ENCODE assay signal across 11 mouse cellular contexts in genomic region chr12:16900625-16901222, GRCm38 (mm10). TPM values are rescaled to one million over a fixed set of nuclear protein-coding genes. Genes with fewer than 3 reads are reported as not detected.
DNase-seq lines count a peak whose midpoint lies in the region; ATAC-seq lines count a peak whose summit lies in the region.
"Had no signal": no experiment of that assay in that cellular context is flagged by ENCODE, and none has a peak within 500 bp of the region (broad histone marks: within the 10 kb centered on the region; RNA-seq: fewer than 3 reads in every experiment).

No protein-coding gene starts in this region.

- peak overlapping the region; percentile 15; the same call in 1 of the 2 replicates for H3K4me2 ChIP-seq in heart, embryonic 16.5 days (ENCODE audit: low read depth, low read length)
- H3K4me2 ChIP-seq: neural tube, embryonic 13.5 days had no signal

- DNase-seq in heart, postnatal 36 days, result no peak
- peak; percentile 27 for DNase-seq in ES-CJ7 (ENCODE audit: low read depth, low spot score)
- peak; percentile 16 for DNase-seq in splenic B cell, adult 2 months (ENCODE audit: low read depth, low spot score)
- DNase-seq in layer of hippocampus, postnatal 36 days, result no peak
- no peak for DNase-seq in lung, postnatal 4 days
- DNase-seq: layer of hippocampus, adult 9-11 months; right cerebral cortex, postnatal 25 days; thymus, postnatal 14 days had no signal

- no peaks in the 10 kb centered on the region for H3K36me3 ChIP-seq in heart, embryonic 16.5 days (ENCODE audit: control insufficient read depth, insufficient read depth)
- no peaks in the 10 kb centered on the region for H3K36me3 ChIP-seq in splenic B cell, adult 2 months (ENCODE audit: control insufficient read depth, insufficient read depth, low read length, poor library complexity, severe bottlenecking)
- H3K36me3 ChIP-seq: neural tube, embryonic 13.5 days had no signal

- H3K4me1 ChIP-seq in heart, embryonic 16.5 days (ENCODE audit: control insufficient read depth, insufficient read depth, low read length), result peaks cover 24% of the 10 kb centered on the region

- intact Hi-C loops in heart, postnatal 36 days (cut with DNase I), result no loop called here

- no peak overlapping the region for H3K9ac ChIP-seq in heart, embryonic 16.5 days (ENCODE audit: low read length)
- H3K9ac ChIP-seq: neural tube, embryonic 13.5 days had no signal

- H3K9me3 ChIP-seq in heart, embryonic 16.5 days (replicated peaks; ENCODE audit: control insufficient read depth, low read length), result no peaks in the 10 kb centered on the region
- H3K9me3 ChIP-seq: neural tube, embryonic 13.5 days had no signal

- ATAC-seq in heart, embryonic 16.5 days (replicated peaks; ENCODE audit: extremely low read depth, insufficient read depth, low FRiP score), result no peak
- ATAC-seq in granulocyte monocyte progenitor cell, adult 5-6 weeks (replicated peaks; ENCODE audit: poor library complexity, severe bottlenecking), result peak; percentile 50

- H3K27me3 ChIP-seq in heart, embryonic 16.5 days (ENCODE audit: control insufficient read depth, insufficient read depth, low read length), result no peaks in the 10 kb centered on the region
- no peaks in the 10 kb centered on the region for H3K27me3 ChIP-seq in splenic B cell, adult 2 months (ENCODE audit: control insufficient read depth, insufficient read depth, low read length, poor library complexity, severe bottlenecking)
- H3K27me3 ChIP-seq: neural tube, embryonic 13.5 days had no signal

- H3K4me3 ChIP-seq in heart, embryonic 16.5 days (ENCODE audit: low read length), result no peak overlapping the region
- H3K4me3 ChIP-seq: neural tube, embryonic 13.5 days had no signal

- 20% methylated on average over 3 of the region's 3 CpGs for WGBS in heart, embryonic 16.5 days

- peak overlapping the region; percentile 63 for H3K27ac ChIP-seq in heart, embryonic 16.5 days (ENCODE audit: low read length)
- H3K27ac ChIP-seq: neural tube, embryonic 13.5 days had no signal

RNA-seq across cellular contexts. Expression of gene Rock2, which starts 6.0 kb away (rescaled TPM):
- 16.8 and 20.4 TPM in 2 replicates for polyA plus RNA-seq in heart, embryonic 16.5 days (2015; fragmentation: Nextera tagmentation; extraction: Ambion mirVana)
- total RNA-seq in heart, postnatal 36 days (2021), result 10 to 100 TPM; 77.4 to 84.9 TPM
- 43.1 and 49.4 TPM in 2 replicates for total RNA-seq in granulocyte monocyte progenitor cell, adult 5-6 weeks (2014; fragmentation: Nextera tagmentation)
- total RNA-seq in granulocyte monocyte progenitor cell, adult 5-6 weeks (2017), result 65.1 and 65.9 TPM in 2 replicates
- 100 to 1,000 TPM; 136 to 137 TPM for total RNA-seq in layer of hippocampus, postnatal 36 days (2021)

Comparison
In these comparisons a context has a peak if more than half of its experiments do, and no peak if none do; other contexts are left out.
1. DNase-seq: peak in ES-CJ7 (single experiment) and splenic B cell, adult 2 months (single experiment); none in heart, postnatal 36 days (0 of 2), layer of hippocampus, postnatal 36 days (0 of 2) and lung, postnatal 4 days (0 of 2).